In genomic region chr11:82943336-82943735, GRCm38 (mm10) we compare ENCODE assay signal across 23 mouse cellular contexts. TPM values are rescaled to one million over a fixed set of nuclear protein-coding genes. Genes with fewer than 3 reads are reported as not detected.
DNase-seq lines count a peak whose midpoint lies in the region.
"Had no signal": no experiment of that assay in that cellular context is flagged by ENCODE, and none has a peak within 500 bp of the region (broad histone marks: within the 10 kb centered on the region; RNA-seq: fewer than 3 reads in every experiment).

No protein-coding gene starts in this region.

- H3K4me1 ChIP-seq in embryonic facial prominence, embryonic 10.5 days = peaks cover 2% of the 10 kb centered on the region; the same call in 1 of the 2 replicates
- H3K4me1 ChIP-seq: midbrain, embryonic 12.5 days; neural tube, embryonic 15.5 days had no signal

- no peaks in the 10 kb centered on the region for H3K9me3 ChIP-seq in embryonic facial prominence, embryonic 10.5 days
- H3K9me3 ChIP-seq: heart, embryonic 15.5 days; midbrain, embryonic 12.5 days; neural tube, embryonic 15.5 days had no signal

- peaks cover 38% of the 10 kb centered on the region for H3K27me3 ChIP-seq in embryonic facial prominence, embryonic 10.5 days (replicated peaks; ENCODE audit: low read depth, poor library complexity, severe bottlenecking)
- H3K27me3 ChIP-seq: heart, embryonic 15.5 days had no signal

- peak; percentile 66 for DNase-seq in NIH3T3 (ENCODE audit: low read depth)
- peak; percentile 15 for DNase-seq in embryonic facial prominence, embryonic 10.5 days (ENCODE audit: low spot score)
- peak; percentile 39 for DNase-seq in retina, postnatal 1 day
- peak; percentile 60 for DNase-seq in thymus, postnatal 4 days
- no peak for DNase-seq in kidney, postnatal 25 days
- DNase-seq in T-cell, adult 2 months (ENCODE audit: low spot score) = no peak
- no peak for DNase-seq in kidney, postnatal 10 days
- DNase-seq: adrenal gland, postnatal 25 days; cerebellum, adult 9-10 months; forebrain, postnatal 0 days; heart, postnatal 36 days; kidney, adult 2 months; lung, postnatal 10 days; right cerebral cortex, postnatal 14 days; spleen, adult 18-20 months had no signal

- WGBS in embryonic facial prominence, embryonic 10.5 days = 48% methylated on average over 6 of the region's 6 CpGs

- H3K4me3 ChIP-seq in embryonic facial prominence, embryonic 10.5 days = no peak overlapping the region
- H3K4me3 ChIP-seq: heart, embryonic 15.5 days; layer of hippocampus, adult 2 months; midbrain, embryonic 12.5 days; neural tube, embryonic 15.5 days had no signal

- H3K27ac ChIP-seq in embryonic facial prominence, embryonic 10.5 days (replicated peaks) = no peak overlapping the region
- H3K27ac ChIP-seq: heart, embryonic 15.5 days; hindbrain, embryonic 14.5 days; kidney, postnatal 0 days; layer of hippocampus, adult 2 months; midbrain, embryonic 12.5 days; neural tube, embryonic 15.5 days had no signal

- no peaks in the 10 kb centered on the region for H3K36me3 ChIP-seq in embryonic facial prominence, embryonic 10.5 days (replicated peaks)
- H3K36me3 ChIP-seq: midbrain, embryonic 12.5 days; neural tube, embryonic 15.5 days had no signal

RNA-seq across cellular contexts. Expression of gene Slfn5, which starts 7.8 kb away (rescaled TPM):
- 0.26 and 0.31 TPM in 2 replicates for polyA plus RNA-seq in embryonic facial prominence, embryonic 10.5 days (2016; fragmentation: Nextera tagmentation; extraction: Ambion mirVana)

RNA-seq across cellular contexts. Expression of gene Unc45b, which starts 33.0 kb away (rescaled TPM):
- 0.32 and 0.91 TPM in 2 replicates for polyA plus RNA-seq in embryonic facial prominence, embryonic 10.5 days (2016; fragmentation: Nextera tagmentation; extraction: Ambion mirVana)

RNA-seq across cellular contexts. Expression of gene Nle1, which starts 35.1 kb away (rescaled TPM):
- 41.2 and 45.6 TPM in 2 replicates for polyA plus RNA-seq in embryonic facial prominence, embryonic 10.5 days (2016; fragmentation: Nextera tagmentation; extraction: Ambion mirVana)

RNA-seq across cellular contexts. Expression of gene Slfn9, which starts 48.3 kb away (rescaled TPM):
- 11.5 and 13.8 TPM in 2 replicates for polyA plus RNA-seq in embryonic facial prominence, embryonic 10.5 days (2016; fragmentation: Nextera tagmentation; extraction: Ambion mirVana)

RNA-seq across cellular contexts. Expression of gene Fndc8, which starts 51.4 kb away (rescaled TPM):
- 0.26 and 0.35 TPM in 2 replicates for polyA plus RNA-seq in embryonic facial prominence, embryonic 10.5 days (2016; fragmentation: Nextera tagmentation; extraction: Ambion mirVana)
- polyA plus RNA-seq: inflammation-experienced regulatory T-cells, adult 6 months; liver, adult 2 months had no signal

Comparison
In these comparisons a context has a peak if more than half of its experiments do, and no peak if none do; other contexts are left out.
1. DNase-seq: peak in NIH3T3 (single experiment), embryonic facial prominence, embryonic 10.5 days (single experiment), retina, postnatal 1 day (single experiment) and thymus, postnatal 4 days (single experiment); none in kidney, postnatal 25 days (0 of 2), T-cell, adult 2 months (single experiment) and kidney, postnatal 10 days (single experiment).